Mouse (Mus musculus) liver, postnatal 0 days (tissue): Measurements from ENCODE around the gene Osbpl3. TPM values are rescaled to one million over a fixed set of nuclear protein-coding genes. Genes with fewer than 3 reads are reported as not detected.

Experiments
- ATAC-seq: fragments of 200-750 bp; cut with Nextera tagmentation; 2 replicates; pipeline ENCODE4 v1.8.0; 2017; ENCODE audit warnings: mild to moderate bottlenecking, moderate library complexity
- DNase-seq: peaks from one replicate; pipeline ENCODE4 v3.0.0-alpha.2; 2016
- H3K27ac ChIP-seq: fragments of 300-500 bp; sonication (generic); 2 replicates; pipeline ENCODE4 v1.5.1; 2014; ENCODE audit warnings: antibody characterized with exemption, moderate library complexity, mild to moderate bottlenecking, low read depth
- H3K27me3 ChIP-seq: fragments of 300-500 bp; sonication (generic); 2 replicates; pipeline ENCODE4 v1.6.1; 2014; ENCODE audit warnings: low read length, control low read depth, mixed read lengths; ENCODE audit not compliant: insufficient read depth
- H3K36me3 ChIP-seq: fragments of 300-500 bp; sonication (generic); replicated peaks from 2 replicates; pipeline ENCODE4 v1.6.1; 2014; ENCODE audit warnings: mild to moderate bottlenecking, control low read depth, low read length, moderate library complexity, mixed read lengths; ENCODE audit not compliant: insufficient read depth
- H3K4me1 ChIP-seq: fragments of 300-500 bp; sonication (generic); 2 replicates; pipeline ENCODE4 v1.6.1; 2014; ENCODE audit warnings: antibody characterized with exemption, mild to moderate bottlenecking, control low read depth; ENCODE audit not compliant: insufficient read depth
- H3K4me2 ChIP-seq: fragments of 300-500 bp; sonication (generic); 2 replicates; pipeline ENCODE4 v1.6.1; 2014; ENCODE audit warnings: low read depth, mild to moderate bottlenecking, low read length, moderate library complexity, mixed read lengths
- H3K4me3 ChIP-seq: fragments of 300-500 bp; sonication (generic); 2 replicates; pipeline ENCODE4 v1.5.1; 2014; ENCODE audit warnings: low read depth, low read length
- H3K9ac ChIP-seq: fragments of 300-500 bp; sonication (generic); replicated peaks from 2 replicates; pipeline ENCODE4 v1.6.1; 2014; ENCODE audit warnings: mild to moderate bottlenecking, moderate library complexity
- H3K9me3 ChIP-seq: fragments of 300-500 bp; sonication (generic); 2 replicates; pipeline ENCODE4 v1.6.1; 2016; ENCODE audit warnings: mild to moderate bottlenecking, control low read depth, low read length, mixed read lengths
- CTCF ChIP-seq: sonication (generic); IDR thresholded peaks from 2 replicates; pipeline ENCODE4 v1.5.1; 2016; ENCODE audit warnings: antibody characterized with exemption, low read depth
- EP300 ChIP-seq: IDR thresholded peaks from 2 replicates; pipeline ENCODE4 v1.6.1; 2016; ENCODE audit warnings: antibody characterized with exemption, low read depth, mild to moderate bottlenecking
- WGBS: fragments of 180-500 bp; shearing (Covaris S2); extraction: QIAGEN DNeasy Blood & Tissue Kit; methylation state at CpG from one replicate; pipeline ENCODE4 v1.1.7; 2014; ENCODE audit not compliant: insufficient replicate concordance; 5-methylcytosine and 5-hydroxymethylcytosine counted together
- polyA plus RNA-seq: library from polyadenylated mRNA; unstranded; fragments of >200 nt; fragmentation: Nextera tagmentation; extraction: Ambion mirVana; gene quantifications from 2 replicates; pipeline ENCODE4 v1.2.1, GENCODE M21; 2015

The Osbpl3 gene
- polyA plus RNA-seq, 1 experiment from 2014 or later, result 0.96 TPM

GRCm38 (mm10) chr6:50252690-50253089 lies 203.3 kb downstream of the Osbpl3 start:
- TF ChIP-seq EP300 (no peak), CTCF (no peak)
- Histone ChIP-seq H3K4me2 (no peak overlapping the region), H3K4me3 (no peak overlapping the region), H3K4me1 (peaks cover 12% of the 10 kb centered on the region), H3K9ac (no peak overlapping the region; the same call in 1 of the 2 replicates), H3K27ac (peak overlapping the region; percentile 46; the same call in 1 of the 2 replicates), H3K36me3 (no peaks in the 10 kb centered on the region), H3K27me3 (no peaks in the 10 kb centered on the region), H3K9me3 (no peaks in the 10 kb centered on the region)
- WGBS, result 29% methylated on average over 5 of the region's 5 CpGs
- DNase-seq, result peak; percentile 36
- ATAC-seq, result peak; percentile 73

- no peak for TF ChIP-seq CTCF
- no peak for TF ChIP-seq EP300
These were observed 208.2 kb downstream of the Osbpl3 start for GRCm38 (mm10) chr6:50247791-50248190.

GRCm38 (mm10) chr6:50247356-50247755 lies 208.6 kb downstream of the Osbpl3 start:
- no peak for ATAC-seq
- no peaks in the 10 kb centered on the region for H3K36me3 ChIP-seq
- no peak for DNase-seq

More at GRCm38 (mm10) chr6:50247791-50248190, 208.2 kb downstream of the Osbpl3 start:
- H3K4me1 ChIP-seq, result peaks cover 2% of the 10 kb centered on the region; the same call in 1 of the 2 replicates
- no peaks in the 10 kb centered on the region for H3K36me3 ChIP-seq
- H3K4me2 ChIP-seq, result no peak overlapping the region
- no peaks in the 10 kb centered on the region for H3K9me3 ChIP-seq
- no peak overlapping the region for H3K4me3 ChIP-seq
- H3K9ac ChIP-seq, result no peak overlapping the region
- DNase-seq (no peak), ATAC-seq (no peak)
- no peak overlapping the region for H3K27ac ChIP-seq
- 74% methylated on average over 4 of the region's 4 CpGs for WGBS
- no peaks in the 10 kb centered on the region for H3K27me3 ChIP-seq

DNA sequence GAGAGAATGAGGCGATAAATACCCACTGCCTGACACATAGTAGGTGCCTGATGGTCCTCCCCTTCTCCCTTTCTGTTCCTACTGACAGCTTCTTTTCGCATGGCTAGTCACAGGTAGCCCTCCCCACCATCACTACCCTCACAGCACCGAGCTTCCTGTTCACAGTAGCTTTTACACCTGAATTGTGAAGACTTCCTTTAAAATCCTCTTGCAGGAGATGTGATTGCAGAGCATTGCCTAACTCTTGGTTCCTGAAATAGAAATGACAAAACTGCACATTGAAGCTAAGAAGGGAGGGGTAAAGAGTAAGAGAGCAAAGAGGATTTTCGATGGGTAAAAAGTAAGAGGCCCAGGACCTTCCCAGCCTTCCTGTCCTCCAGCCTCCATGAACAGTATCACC lies 211.0 kb downstream of the Osbpl3 start:
- no peak for TF ChIP-seq CTCF
- no peak for TF ChIP-seq EP300
- ATAC-seq, result no peak
- Histone ChIP-seq H3K4me1 (peaks cover 3% of the 10 kb centered on the region), H3K4me2 (no peak overlapping the region), H3K27me3 (no peaks in the 10 kb centered on the region), H3K9me3 (no peaks in the 10 kb centered on the region), H3K27ac (no peak overlapping the region), H3K4me3 (no peak overlapping the region), H3K36me3 (no peaks in the 10 kb centered on the region), H3K9ac (no peak overlapping the region)
- DNase-seq, result no peak
- 44% methylated on average over 4 of the region's 4 CpGs for WGBS

More at GRCm38 (mm10) chr6:50247356-50247755, 208.6 kb downstream of the Osbpl3 start:
- Histone ChIP-seq H3K4me3 (no peak overlapping the region), H3K27ac (no peak overlapping the region), H3K4me1 (no peaks in the 10 kb centered on the region), H3K4me2 (no peak overlapping the region), H3K27me3 (no peaks in the 10 kb centered on the region), H3K9me3 (no peaks in the 10 kb centered on the region), H3K9ac (no peak overlapping the region)
- 29% methylated on average over 2 of the region's 2 CpGs for WGBS
- TF ChIP-seq CTCF, result no peak
- TF ChIP-seq EP300, result no peak

GRCm38 (mm10) chr6:50244126-50244525 lies 211.9 kb downstream of the Osbpl3 start:
- Histone ChIP-seq H3K9me3 (no peaks in the 10 kb centered on the region), H3K4me3 (no peak overlapping the region), H3K27me3 (no peaks in the 10 kb centered on the region), H3K27ac (no peak overlapping the region), H3K4me1 (peaks cover 3% of the 10 kb centered on the region), H3K36me3 (no peaks in the 10 kb centered on the region), H3K4me2 (no peak overlapping the region), H3K9ac (no peak overlapping the region)
- DNase-seq (no peak), ATAC-seq (no peak)
- WGBS, result 67% methylated on average over 4 of the region's 4 CpGs
- TF ChIP-seq CTCF (no peak), EP300 (no peak)

Other genes with a start within 250 kb of the Osbpl3 start
- 15.7 and 18.1 TPM in 2 replicates for gene Gsdme, start 192.3 kb downstream of the Osbpl3 start, polyA plus RNA-seq
- 71.6 and 73.2 TPM in 2 replicates for gene Cycs, start 110.3 kb upstream of the Osbpl3 start, polyA plus RNA-seq
- gene 4921507P07Rik, start 140.4 kb upstream of the Osbpl3 start, polyA plus RNA-seq, result 0.43 TPM in 2 replicates
- not detected in 2 replicates for gene Npvf, start 198.2 kb upstream of the Osbpl3 start, polyA plus RNA-seq